Mouse (Mus musculus) intestine, postnatal 0 days (tissue): ENCODE results near the gene Trim41. TPM values are rescaled to one million over a fixed set of nuclear protein-coding genes. Genes with fewer than 3 reads are reported as not detected.
A peak's percentile ranks its signal among the peaks of the same experiment; 100 is the strongest.

Source experiments
- ATAC-seq: fragments of 200-750 bp; cut with Nextera tagmentation; 2 replicates; pipeline ENCODE4 v1.8.0; 2017; ENCODE audit warnings: mild to moderate bottlenecking, moderate TSS enrichment, moderate library complexity
- H3K27ac ChIP-seq: fragments of 300-500 bp; sonication (generic); 2 replicates; pipeline ENCODE4 v1.5.1; 2014; ENCODE audit warnings: mild to moderate bottlenecking, low read depth, low read length, moderate library complexity
- H3K27me3 ChIP-seq: fragments of 300-500 bp; sonication (generic); replicated peaks from 2 replicates; pipeline ENCODE4 v1.6.1; 2014; ENCODE audit warnings: low read length, mixed read lengths; ENCODE audit not compliant: control insufficient read depth, insufficient read depth
- H3K36me3 ChIP-seq: fragments of 300-500 bp; sonication (generic); 2 replicates; pipeline ENCODE4 v1.6.1; 2014; ENCODE audit warnings: mild to moderate bottlenecking, moderate library complexity; ENCODE audit not compliant: control insufficient read depth, insufficient read depth
- H3K4me1 ChIP-seq: fragments of 300-500 bp; sonication (generic); replicated peaks from 2 replicates; pipeline ENCODE4 v1.6.1; 2014; ENCODE audit warnings: antibody characterized with exemption, low read length, mixed read lengths; ENCODE audit not compliant: control insufficient read depth, insufficient read depth
- H3K4me2 ChIP-seq: fragments of 300-500 bp; sonication (generic); replicated peaks from 2 replicates; pipeline ENCODE4 v1.6.1; 2014; ENCODE audit warnings: low read depth, mild to moderate bottlenecking, moderate library complexity
- H3K4me3 ChIP-seq: fragments of 300-500 bp; sonication (generic); 2 replicates; pipeline ENCODE4 v1.5.1; 2014; ENCODE audit warnings: low read depth, low read length
- H3K9ac ChIP-seq: fragments of 300-500 bp; sonication (generic); 2 replicates; pipeline ENCODE4 v1.6.1; 2014; ENCODE audit warnings: mild to moderate bottlenecking, low read depth, low read length
- H3K9me3 ChIP-seq: fragments of 300-500 bp; sonication (generic); 2 replicates; pipeline ENCODE4 v1.6.1; 2016; ENCODE audit warnings: mixed run types; ENCODE audit not compliant: control insufficient read depth
- CTCF ChIP-seq: sonication (generic); IDR thresholded peaks from 2 replicates; pipeline ENCODE4 v1.5.1; 2016; ENCODE audit warnings: low read depth, mild to moderate bottlenecking, control low read depth, antibody characterized with exemption, moderate library complexity
- WGBS: fragments of 180-500 bp; shearing (Covaris S2); extraction: QIAGEN DNeasy Blood & Tissue Kit; methylation state at CpG from one replicate; pipeline ENCODE4 v1.1.7; 2014; 5-methylcytosine and 5-hydroxymethylcytosine counted together
- polyA plus RNA-seq: library from polyadenylated mRNA; unstranded; fragments of >200 nt; fragmentation: Nextera tagmentation; extraction: Ambion mirVana; gene quantifications from 2 replicates; pipeline ENCODE4 v1.2.1, GENCODE M21; 2015

The Trim41 gene
- polyA plus RNA-seq, 1 experiment from 2014 or later, result 4.0 TPM

- Histone ChIP-seq H3K9me3 (no peaks in the 10 kb centered on the region), H3K4me3 (peak overlapping the region; percentile 23), H3K4me2 (peak overlapping the region; percentile 64), H3K27ac (no peak overlapping the region), H3K36me3 (no peaks in the 10 kb centered on the region), H3K9ac (no peak overlapping the region), H3K4me1 (no peaks in the 10 kb centered on the region), H3K27me3 (no peaks in the 10 kb centered on the region)
- WGBS, result 19% methylated on average over 20 of the region's 20 CpGs
- peak; percentile 68 for ATAC-seq
- TF ChIP-seq CTCF, result peak; percentile 92
Observed at GRCm38 (mm10) chr11:48789973-48790823, 27.0 kb downstream of the Trim41 start.

DNA sequence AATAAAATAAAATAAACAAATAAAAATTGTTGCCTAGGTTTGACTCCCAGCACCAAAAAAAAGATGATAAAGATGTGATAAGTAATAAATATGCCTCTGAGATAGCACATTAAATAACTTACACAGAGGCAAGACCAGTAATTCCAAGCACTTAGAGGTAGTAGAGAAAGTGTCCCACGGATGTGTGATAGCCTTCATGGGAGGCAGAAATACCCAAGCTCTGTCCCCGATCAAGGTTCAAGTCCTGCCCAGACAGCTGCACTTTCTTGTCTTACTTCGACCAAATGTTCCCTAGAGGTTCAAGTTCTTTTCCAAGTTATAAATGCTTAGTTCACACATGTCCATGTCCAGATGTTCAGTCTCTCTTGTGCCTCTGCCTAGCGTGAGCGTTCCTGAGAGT, 27.9 kb downstream of the Trim41 start:
- Histone ChIP-seq H3K36me3 (no peaks in the 10 kb centered on the region), H3K4me3 (no peak overlapping the region), H3K27me3 (no peaks in the 10 kb centered on the region), H3K9ac (no peak overlapping the region), H3K4me1 (no peaks in the 10 kb centered on the region), H3K9me3 (no peaks in the 10 kb centered on the region), H3K4me2 (no peak overlapping the region), H3K27ac (no peak overlapping the region)
- no peak for ATAC-seq
- WGBS, result 85% methylated on average over 5 of the region's 5 CpGs
- TF ChIP-seq CTCF, result no peak

DNA sequence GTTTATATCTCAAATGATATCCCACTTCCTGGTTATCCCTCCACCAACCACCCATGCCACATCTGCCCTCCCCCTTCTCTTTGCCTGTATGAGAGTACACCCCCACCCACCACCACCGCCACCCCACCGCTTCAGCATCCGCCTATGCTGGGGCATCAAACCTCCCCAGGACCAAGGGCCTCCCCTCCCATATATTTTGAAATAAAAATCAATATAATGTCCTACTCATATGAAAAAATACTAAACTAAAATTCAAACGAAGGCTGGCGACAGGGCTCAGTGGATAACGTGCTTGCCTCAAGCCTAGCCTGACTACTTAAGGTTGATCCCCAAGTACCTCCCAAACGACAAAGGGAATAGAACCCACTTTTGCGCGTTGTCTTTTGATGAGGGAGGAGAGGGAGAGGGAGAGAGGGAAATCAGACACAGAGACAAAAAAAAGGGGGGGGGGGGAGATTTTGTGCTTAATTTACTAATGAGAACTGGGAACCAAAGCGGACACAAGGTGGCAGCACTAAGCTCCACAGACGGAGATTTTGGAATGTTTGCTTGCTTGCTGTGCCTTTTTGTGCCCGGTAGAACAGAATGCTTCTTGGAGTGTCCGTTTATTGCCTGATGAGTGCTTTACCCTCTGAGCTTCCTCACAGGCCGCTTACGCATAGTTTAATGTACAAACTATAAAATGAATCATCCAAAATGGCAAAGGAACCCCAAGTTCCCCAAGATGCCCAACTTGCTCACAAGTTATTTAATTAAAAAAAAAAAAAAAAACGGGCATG, 28.7 kb downstream of the Trim41 start:
- WGBS, result 10% methylated on average over 16 of the region's 16 CpGs
- no peaks in the 10 kb centered on the region for H3K9me3 ChIP-seq
- no peak overlapping the region for H3K9ac ChIP-seq
- H3K36me3 ChIP-seq, result no peaks in the 10 kb centered on the region
- H3K27me3 ChIP-seq, result no peaks in the 10 kb centered on the region
- TF ChIP-seq CTCF, result peak; percentile 80
- H3K4me1 ChIP-seq, result no peaks in the 10 kb centered on the region
- ATAC-seq, result no peak
- no peak overlapping the region for H3K27ac ChIP-seq
- peak overlapping the region; percentile 22 for H3K4me3 ChIP-seq
- H3K4me2 ChIP-seq, result peak overlapping the region; percentile 55

DNA sequence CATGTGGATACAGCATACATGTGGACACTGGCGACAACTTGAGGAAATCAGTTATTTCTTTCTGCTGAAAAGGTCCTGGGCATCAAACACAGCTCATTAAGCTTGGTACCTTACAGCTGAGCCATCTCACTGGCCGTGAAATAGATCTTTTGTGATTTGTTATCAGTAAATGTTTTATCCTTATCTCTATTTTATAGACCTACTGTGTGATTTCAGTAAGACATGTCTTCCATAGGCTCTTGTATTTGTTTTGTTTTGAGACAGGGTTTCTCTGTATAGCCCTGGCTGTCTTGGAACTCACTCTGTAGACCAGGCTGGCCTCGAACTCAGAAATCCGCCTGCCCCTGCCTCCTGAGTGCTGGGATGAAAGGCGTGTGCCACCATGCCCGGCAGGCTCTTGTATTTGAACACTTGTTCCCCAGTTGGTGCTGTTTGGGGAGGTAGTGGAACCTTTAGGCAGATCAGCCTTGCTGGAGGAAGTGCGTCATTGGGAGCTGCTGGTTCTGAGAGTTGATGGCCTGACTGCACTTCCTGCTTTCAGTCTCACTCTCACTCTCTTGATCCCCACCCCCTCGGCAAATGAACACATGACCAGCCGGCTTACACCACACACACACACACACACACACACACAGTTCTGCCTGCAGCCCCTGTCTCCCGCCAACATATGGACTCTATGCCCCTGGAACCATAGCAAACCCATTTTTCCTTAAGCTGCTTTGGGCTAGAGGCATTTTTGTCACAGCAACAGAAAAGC, 29.5 kb downstream of the Trim41 start:
- Histone ChIP-seq H3K4me2 (peak overlapping the region; percentile 55), H3K27me3 (no peaks in the 10 kb centered on the region), H3K9me3 (no peaks in the 10 kb centered on the region), H3K4me3 (peak overlapping the region; percentile 22), H3K27ac (no peak overlapping the region), H3K36me3 (no peaks in the 10 kb centered on the region), H3K9ac (no peak overlapping the region), H3K4me1 (no peaks in the 10 kb centered on the region)
- no peak for TF ChIP-seq CTCF
- peak; percentile 48 for ATAC-seq
- WGBS, result 50% methylated on average over 10 of the region's 10 CpGs

GRCm38 (mm10) chr11:48782243-48782642, 34.9 kb downstream of the Trim41 start:
- Histone ChIP-seq H3K9ac (no peak overlapping the region), H3K27me3 (no peaks in the 10 kb centered on the region), H3K9me3 (no peaks in the 10 kb centered on the region), H3K36me3 (no peaks in the 10 kb centered on the region), H3K27ac (no peak overlapping the region), H3K4me1 (no peaks in the 10 kb centered on the region), H3K4me3 (no peak overlapping the region), H3K4me2 (no peak overlapping the region)
- no peak for TF ChIP-seq CTCF
- 88% methylated on average over 4 of the region's 4 CpGs for WGBS
- no peak for ATAC-seq

DNA sequence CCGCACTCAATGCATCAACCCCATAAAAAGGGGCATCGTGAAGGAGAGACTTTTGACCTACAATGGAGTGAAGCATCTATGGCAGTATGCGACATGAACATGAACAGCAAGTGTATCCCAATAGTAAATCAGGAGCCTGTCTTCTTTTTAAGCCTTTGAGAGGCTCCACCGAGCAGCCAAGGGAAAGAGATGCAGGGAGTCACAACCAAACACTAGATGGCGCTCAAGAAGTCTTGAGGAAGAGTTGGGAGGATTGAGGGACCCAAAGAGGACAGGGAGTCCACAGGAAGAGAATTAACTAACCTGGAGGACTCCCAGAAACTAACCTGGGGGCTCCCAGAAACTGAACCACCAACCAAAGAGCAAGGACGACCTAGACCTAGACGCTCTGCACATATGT, 37.7 kb downstream of the Trim41 start:
- TF ChIP-seq CTCF, result peak; percentile 69
- Histone ChIP-seq H3K4me1 (no peaks in the 10 kb centered on the region), H3K4me3 (no peak overlapping the region), H3K27me3 (no peaks in the 10 kb centered on the region), H3K9ac (no peak overlapping the region), H3K4me2 (no peak overlapping the region), H3K9me3 (no peaks in the 10 kb centered on the region), H3K27ac (no peak overlapping the region), H3K36me3 (no peaks in the 10 kb centered on the region)
- WGBS, result 45% methylated on average over 7 of the region's 7 CpGs
- no peak for ATAC-seq
